Mouse (Mus musculus): ENCODE results near the gene Vkorc1l1. TPM values are rescaled to one million over a fixed set of nuclear protein-coding genes. Genes with fewer than 3 reads are reported as not detected.

The Vkorc1l1 gene
- total and polyA plus RNA-seq, 2 experiments from 2014 or later: 22.0 to 52.8 TPM

GRCm38 (mm10) chr5:129989376-129989775 is 47.6 kb downstream of the Vkorc1l1 start:
- DNase-seq: no peak
- WGBS: 83% methylated on average over 13 of the region's 13 CpGs
- H3K27ac ChIP-seq (ENCODE audit: low read depth, low read length): no peak overlapping the region
- no peaks in the 10 kb centered on the region for H3K27me3 ChIP-seq (ENCODE audit: insufficient read depth, low read length)
- H3K9me3 ChIP-seq (ENCODE audit: low read length): no peaks in the 10 kb centered on the region
- no peak overlapping the region for H3K9ac ChIP-seq
- H3K4me2 ChIP-seq (ENCODE audit: low read depth): no peak overlapping the region
- ATAC-seq: no peak
- no peaks in the 10 kb centered on the region for H3K4me1 ChIP-seq (ENCODE audit: insufficient read depth)
- no peak overlapping the region for H3K4me3 ChIP-seq (ENCODE audit: low read depth, low read length)
- no peak for TF ChIP-seq CTCF (IDR thresholded peaks at IDR 0.05; ENCODE audit: low read depth)
- no peaks in the 10 kb centered on the region for H3K36me3 ChIP-seq (ENCODE audit: insufficient read depth)

GRCm38 (mm10) chr5:129991898-129992297 is 50.1 kb downstream of the Vkorc1l1 start:
- WGBS: 93% methylated on average over 5 of the region's 5 CpGs
- H3K27ac ChIP-seq (ENCODE audit: low read depth, low read length): no peak overlapping the region
- ATAC-seq: no peak
- DNase-seq: no peak
- H3K36me3 ChIP-seq (ENCODE audit: insufficient read depth): no peaks in the 10 kb centered on the region
- H3K4me2 ChIP-seq (ENCODE audit: low read depth): no peak overlapping the region
- H3K27me3 ChIP-seq (ENCODE audit: insufficient read depth, low read length): no peaks in the 10 kb centered on the region
- TF ChIP-seq CTCF (IDR thresholded peaks at IDR 0.05; ENCODE audit: low read depth): no peak
- no peak overlapping the region for H3K9ac ChIP-seq
- no peaks in the 10 kb centered on the region for H3K9me3 ChIP-seq (ENCODE audit: low read length)
- H3K4me3 ChIP-seq (ENCODE audit: low read depth, low read length): no peak overlapping the region
- no peaks in the 10 kb centered on the region for H3K4me1 ChIP-seq (ENCODE audit: insufficient read depth)

GRCm38 (mm10) chr5:129993374-129993773 is 51.6 kb downstream of the Vkorc1l1 start:
- TF ChIP-seq CTCF (IDR thresholded peaks at IDR 0.05; ENCODE audit: low read depth): no peak
- Histone ChIP-seq H3K36me3 (ENCODE audit: insufficient read depth) (no peaks in the 10 kb centered on the region), H3K27me3 (ENCODE audit: insufficient read depth, low read length) (no peaks in the 10 kb centered on the region), H3K9ac (no peak overlapping the region), H3K9me3 (ENCODE audit: low read length) (no peaks in the 10 kb centered on the region), H3K4me2 (ENCODE audit: low read depth) (no peak overlapping the region), H3K4me3 (ENCODE audit: low read depth, low read length) (no peak overlapping the region), H3K4me1 (ENCODE audit: insufficient read depth) (no peaks in the 10 kb centered on the region), H3K27ac (ENCODE audit: low read depth, low read length) (no peak overlapping the region)
- WGBS: 95% methylated on average over 14 of the region's 14 CpGs
- ATAC-seq (no peak), DNase-seq (no peak)

GRCm38 (mm10) chr5:129994989-129995388 is 53.2 kb downstream of the Vkorc1l1 start:
- no peak for DNase-seq
- H3K4me3 ChIP-seq (ENCODE audit: low read depth, low read length): no peak overlapping the region
- H3K27ac ChIP-seq (ENCODE audit: low read depth, low read length): no peak overlapping the region
- no peak overlapping the region for H3K4me2 ChIP-seq (ENCODE audit: low read depth)
- no peaks in the 10 kb centered on the region for H3K27me3 ChIP-seq (ENCODE audit: insufficient read depth, low read length)
- H3K9me3 ChIP-seq (ENCODE audit: low read length): no peaks in the 10 kb centered on the region
- no peak for TF ChIP-seq CTCF (IDR thresholded peaks at IDR 0.05; ENCODE audit: low read depth)
- WGBS: 88% methylated on average over 7 of the region's 7 CpGs
- no peaks in the 10 kb centered on the region for H3K4me1 ChIP-seq (ENCODE audit: insufficient read depth)
- no peaks in the 10 kb centered on the region for H3K36me3 ChIP-seq (ENCODE audit: insufficient read depth)
- no peak overlapping the region for H3K9ac ChIP-seq
- ATAC-seq: no peak

GRCm38 (mm10) chr5:129997700-129998099 is 55.9 kb downstream of the Vkorc1l1 start:
- H3K36me3 ChIP-seq (ENCODE audit: insufficient read depth): no peaks in the 10 kb centered on the region
- no peak overlapping the region for H3K9ac ChIP-seq
- no peak for DNase-seq
- ATAC-seq: no peak
- no peak overlapping the region for H3K4me3 ChIP-seq (ENCODE audit: low read depth, low read length)
- no peaks in the 10 kb centered on the region for H3K9me3 ChIP-seq (ENCODE audit: low read length)
- H3K27me3 ChIP-seq (ENCODE audit: insufficient read depth, low read length): no peaks in the 10 kb centered on the region
- H3K27ac ChIP-seq (ENCODE audit: low read depth, low read length): no peak overlapping the region
- TF ChIP-seq CTCF (IDR thresholded peaks at IDR 0.05; ENCODE audit: low read depth): no peak; the same call in 1 of the 2 replicates
- H3K4me2 ChIP-seq (ENCODE audit: low read depth): no peak overlapping the region
- 73% methylated on average over 19 of the region's 19 CpGs for whole genome bisulfite sequencing
- peaks cover 9% of the 10 kb centered on the region; the same call in 1 of the 2 replicates for H3K4me1 ChIP-seq (ENCODE audit: insufficient read depth)

GRCm38 (mm10) chr5:129999097-129999496 is 57.3 kb downstream of the Vkorc1l1 start:
- H3K27me3 ChIP-seq (ENCODE audit: insufficient read depth, low read length): no peaks in the 10 kb centered on the region
- H3K9me3 ChIP-seq (ENCODE audit: low read length): no peaks in the 10 kb centered on the region
- no peak overlapping the region for H3K9ac ChIP-seq
- ATAC-seq (peak; percentile 38; the same call in 1 of the 2 replicates), DNase-seq (peak; percentile 71)
- peaks cover 9% of the 10 kb centered on the region; the same call in 1 of the 2 replicates for H3K4me1 ChIP-seq (ENCODE audit: insufficient read depth)
- peak; percentile 84 for TF ChIP-seq CTCF (IDR thresholded peaks at IDR 0.05; ENCODE audit: low read depth)
- no peaks in the 10 kb centered on the region for H3K36me3 ChIP-seq (ENCODE audit: insufficient read depth)
- H3K4me3 ChIP-seq (ENCODE audit: low read depth, low read length): no peak overlapping the region
- H3K27ac ChIP-seq (ENCODE audit: low read depth, low read length): no peak overlapping the region
- no peak overlapping the region for H3K4me2 ChIP-seq (ENCODE audit: low read depth)
- 33% methylated on average over 4 of the region's 4 CpGs for WGBS

GRCm38 (mm10) chr5:130000735-130001134 is 59.0 kb downstream of the Vkorc1l1 start:
- 94% methylated on average over 12 of the region's 12 CpGs for WGBS
- Histone ChIP-seq H3K4me3 (ENCODE audit: low read depth, low read length) (no peak overlapping the region), H3K27me3 (ENCODE audit: insufficient read depth, low read length) (no peaks in the 10 kb centered on the region), H3K36me3 (ENCODE audit: insufficient read depth) (no peaks in the 10 kb centered on the region), H3K4me2 (ENCODE audit: low read depth) (no peak overlapping the region), H3K9me3 (ENCODE audit: low read length) (no peaks in the 10 kb centered on the region), H3K4me1 (ENCODE audit: insufficient read depth) (peaks cover 9% of the 10 kb centered on the region; the same call in 1 of the 2 replicates), H3K9ac (no peak overlapping the region), H3K27ac (ENCODE audit: low read depth, low read length) (no peak overlapping the region)
- DNase-seq (no peak), ATAC-seq (no peak; the same call in 1 of the 2 replicates)
- no peak for TF ChIP-seq CTCF (IDR thresholded peaks at IDR 0.05; ENCODE audit: low read depth)
